Mouse (Mus musculus): ENCODE results near the gene Stk24. TPM values are rescaled to one million over a fixed set of nuclear protein-coding genes. Genes with fewer than 3 reads are reported as not detected.

The Stk24 gene
- polyA plus RNA-seq, 1 experiment from 2014 or later = 48.9 TPM

GRCm38 (mm10) chr14:121322150-121322549 is 57.7 kb downstream of the Stk24 start:
- Histone ChIP-seq H3K4me3 (ENCODE audit: control insufficient read depth in 1 of 2, insufficient read depth in 1 of 2, low read depth in 1 of 2, low read length in 2 of 2) (no peak overlapping the region), H3K36me3 (ENCODE audit: control insufficient read depth, insufficient read depth, low read length) (no peaks in the 10 kb centered on the region), H3K27me3 (ENCODE audit: control insufficient read depth, insufficient read depth, low read length) (no peaks in the 10 kb centered on the region), H3K4me2 (ENCODE audit: low read length) (no peak overlapping the region), H3K9me3 (ENCODE audit: control insufficient read depth, low read length) (no peaks in the 10 kb centered on the region), H3K4me1 (ENCODE audit: control insufficient read depth in 2 of 2, insufficient read depth in 2 of 2, low read length in 2 of 2) (peaks cover 31 to 62% of the 10 kb centered on the region in 2 experiments), H3K9ac (ENCODE audit: low read length) (no peak overlapping the region; the same call in 1 of the 2 replicates), H3K27ac (replicated peaks in 1 of 2; ENCODE audit: control insufficient read depth in 1 of 2, insufficient read depth in 1 of 2, low read depth in 2 of 2, low read length in 2 of 2) (0 out of 4 replicates have a peak overlapping the region, but pooled peaks of 1 of the 2 experiments have one; percentile 11)
- WGBS = 68% methylated on average over 5 of the region's 5 CpGs
- ATAC-seq (ENCODE audit: insufficient number of reproducible peaks, insufficient read depth, low FRiP score, low read depth) = no peak

GRCm38 (mm10) chr14:121318382-121318781 is 61.4 kb downstream of the Stk24 start:
- 56% methylated on average over 5 of the region's 5 CpGs for WGBS
- Histone ChIP-seq H3K36me3 (ENCODE audit: control insufficient read depth, insufficient read depth, low read length) (no peaks in the 10 kb centered on the region), H3K4me3 (ENCODE audit: control insufficient read depth in 1 of 2, insufficient read depth in 1 of 2, low read depth in 1 of 2, low read length in 2 of 2) (no peak overlapping the region), H3K9ac (ENCODE audit: low read length) (no peak overlapping the region), H3K4me2 (ENCODE audit: low read length) (no peak overlapping the region), H3K27me3 (ENCODE audit: control insufficient read depth, insufficient read depth, low read length) (no peaks in the 10 kb centered on the region), H3K4me1 (ENCODE audit: control insufficient read depth in 2 of 2, insufficient read depth in 2 of 2, low read length in 2 of 2) (peaks cover 45 to 71% of the 10 kb centered on the region in 2 experiments), H3K27ac (replicated peaks in 1 of 2; ENCODE audit: control insufficient read depth in 1 of 2, insufficient read depth in 1 of 2, low read depth in 2 of 2, low read length in 2 of 2) (peak overlapping the region; percentile 19 to 33; a peak in 1 of 4 replicates), H3K9me3 (ENCODE audit: control insufficient read depth, low read length) (no peaks in the 10 kb centered on the region)
- ATAC-seq (ENCODE audit: insufficient number of reproducible peaks, insufficient read depth, low FRiP score, low read depth) = no peak

GRCm38 (mm10) chr14:121317312-121317671 is 62.5 kb downstream of the Stk24 start:
- Histone ChIP-seq H3K4me2 (ENCODE audit: low read length) (peak overlapping the region; percentile 39), H3K9ac (ENCODE audit: low read length) (peak overlapping the region; percentile 28; the same call in 1 of the 2 replicates), H3K4me3 (ENCODE audit: control insufficient read depth in 1 of 2, insufficient read depth in 1 of 2, low read depth in 1 of 2, low read length in 2 of 2) (no peak overlapping the region), H3K4me1 (ENCODE audit: control insufficient read depth in 2 of 2, insufficient read depth in 2 of 2, low read length in 2 of 2) (peaks cover 48 to 71% of the 10 kb centered on the region in 2 experiments), H3K27me3 (ENCODE audit: control insufficient read depth, insufficient read depth, low read length) (no peaks in the 10 kb centered on the region), H3K36me3 (ENCODE audit: control insufficient read depth, insufficient read depth, low read length) (no peaks in the 10 kb centered on the region), H3K27ac (replicated peaks in 1 of 2; ENCODE audit: control insufficient read depth in 1 of 2, insufficient read depth in 1 of 2, low read depth in 2 of 2, low read length in 2 of 2) (peak overlapping the region; percentile 36 to 83), H3K9me3 (ENCODE audit: control insufficient read depth, low read length) (no peaks in the 10 kb centered on the region)
- peak; percentile 14; the same call in 1 of the 2 replicates for ATAC-seq (ENCODE audit: insufficient number of reproducible peaks, insufficient read depth, low FRiP score, low read depth)
- WGBS = 78% methylated on average over 3 of the region's 3 CpGs

- H3K36me3 ChIP-seq (ENCODE audit: control insufficient read depth, insufficient read depth, low read length) = no peaks in the 10 kb centered on the region
- ATAC-seq (ENCODE audit: insufficient number of reproducible peaks, insufficient read depth, low FRiP score, low read depth) = peak; percentile 34; the same call in 1 of the 2 replicates
- no peak overlapping the region for H3K4me3 ChIP-seq (ENCODE audit: control insufficient read depth in 1 of 2, insufficient read depth in 1 of 2, low read depth in 1 of 2, low read length in 2 of 2)
- no peaks in the 10 kb centered on the region for H3K27me3 ChIP-seq (ENCODE audit: control insufficient read depth, insufficient read depth, low read length)
- WGBS = 38% methylated on average over 13 of the region's 13 CpGs
- peak overlapping the region; percentile 28 for H3K9ac ChIP-seq (ENCODE audit: low read length)
- peak overlapping the region; percentile 39 for H3K4me2 ChIP-seq (ENCODE audit: low read length)
- H3K9me3 ChIP-seq (ENCODE audit: control insufficient read depth, low read length) = no peaks in the 10 kb centered on the region
- H3K4me1 ChIP-seq (ENCODE audit: control insufficient read depth in 2 of 2, insufficient read depth in 2 of 2, low read length in 2 of 2) = peaks cover 48 to 71% of the 10 kb centered on the region in 2 experiments
- peak overlapping the region; percentile 36 to 83 for H3K27ac ChIP-seq (replicated peaks in 1 of 2; ENCODE audit: control insufficient read depth in 1 of 2, insufficient read depth in 1 of 2, low read depth in 2 of 2, low read length in 2 of 2)
Observed at GRCm38 (mm10) chr14:121316631-121317311, 63.0 kb downstream of the Stk24 start.

- Histone ChIP-seq H3K36me3 (ENCODE audit: control insufficient read depth, insufficient read depth, low read length) (no peaks in the 10 kb centered on the region), H3K9ac (ENCODE audit: low read length) (peak overlapping the region; percentile 28; the same call in 1 of the 2 replicates), H3K4me2 (ENCODE audit: low read length) (no peak overlapping the region), H3K4me3 (ENCODE audit: control insufficient read depth in 1 of 2, insufficient read depth in 1 of 2, low read depth in 1 of 2, low read length in 2 of 2) (no peak overlapping the region), H3K4me1 (ENCODE audit: control insufficient read depth in 2 of 2, insufficient read depth in 2 of 2, low read length in 2 of 2) (peaks cover 53 to 73% of the 10 kb centered on the region in 2 experiments), H3K27ac (replicated peaks in 1 of 2; ENCODE audit: control insufficient read depth in 1 of 2, insufficient read depth in 1 of 2, low read depth in 2 of 2, low read length in 2 of 2) (peak overlapping the region; percentile 21 to 83; a peak in 3 of 4 replicates), H3K27me3 (ENCODE audit: control insufficient read depth, insufficient read depth, low read length) (no peaks in the 10 kb centered on the region), H3K9me3 (ENCODE audit: control insufficient read depth, low read length) (no peaks in the 10 kb centered on the region)
- 66% methylated on average over 5 of the region's 5 CpGs for WGBS
- no peak for ATAC-seq (ENCODE audit: insufficient number of reproducible peaks, insufficient read depth, low FRiP score, low read depth)
Observed at GRCm38 (mm10) chr14:121316136-121316535, 63.7 kb downstream of the Stk24 start.

GRCm38 (mm10) chr14:121314934-121315333 is 64.9 kb downstream of the Stk24 start:
- Histone ChIP-seq H3K27me3 (ENCODE audit: control insufficient read depth, insufficient read depth, low read length) (no peaks in the 10 kb centered on the region), H3K4me3 (ENCODE audit: control insufficient read depth in 1 of 2, insufficient read depth in 1 of 2, low read depth in 1 of 2, low read length in 2 of 2) (no peak overlapping the region), H3K9ac (ENCODE audit: low read length) (no peak overlapping the region), H3K36me3 (ENCODE audit: control insufficient read depth, insufficient read depth, low read length) (no peaks in the 10 kb centered on the region), H3K9me3 (ENCODE audit: control insufficient read depth, low read length) (no peaks in the 10 kb centered on the region), H3K4me1 (ENCODE audit: control insufficient read depth in 2 of 2, insufficient read depth in 2 of 2, low read length in 2 of 2) (peaks cover 63 to 85% of the 10 kb centered on the region in 2 experiments), H3K4me2 (ENCODE audit: low read length) (peak overlapping the region; percentile 28; the same call in 1 of the 2 replicates), H3K27ac (replicated peaks in 1 of 2; ENCODE audit: control insufficient read depth in 1 of 2, insufficient read depth in 1 of 2, low read depth in 2 of 2, low read length in 2 of 2) (peak overlapping the region; percentile 26 to 83; a peak in 3 of 4 replicates)
- ATAC-seq (ENCODE audit: insufficient number of reproducible peaks, insufficient read depth, low FRiP score, low read depth) = peak; percentile 71
- 19% methylated on average over 3 of the region's 3 CpGs for WGBS

GRCm38 (mm10) chr14:121313283-121313682 is 66.5 kb downstream of the Stk24 start:
- no peaks in the 10 kb centered on the region for H3K9me3 ChIP-seq (ENCODE audit: control insufficient read depth, low read length)
- WGBS = 53% methylated on average over 10 of the region's 10 CpGs
- H3K9ac ChIP-seq (ENCODE audit: low read length) = peak overlapping the region; percentile 32; the same call in 1 of the 2 replicates
- no peaks in the 10 kb centered on the region for H3K27me3 ChIP-seq (ENCODE audit: control insufficient read depth, insufficient read depth, low read length)
- H3K4me1 ChIP-seq (ENCODE audit: control insufficient read depth in 2 of 2, insufficient read depth in 2 of 2, low read length in 2 of 2) = peaks cover 68 to 92% of the 10 kb centered on the region in 2 experiments
- ATAC-seq (ENCODE audit: insufficient number of reproducible peaks, insufficient read depth, low FRiP score, low read depth) = no peak
- no peak overlapping the region for H3K4me3 ChIP-seq (ENCODE audit: control insufficient read depth in 1 of 2, insufficient read depth in 1 of 2, low read depth in 1 of 2, low read length in 2 of 2)
- no peaks in the 10 kb centered on the region for H3K36me3 ChIP-seq (ENCODE audit: control insufficient read depth, insufficient read depth, low read length)
- H3K27ac ChIP-seq (replicated peaks in 1 of 2; ENCODE audit: control insufficient read depth in 1 of 2, insufficient read depth in 1 of 2, low read depth in 2 of 2, low read length in 2 of 2) = peak overlapping the region; percentile 78 to 83
- H3K4me2 ChIP-seq (ENCODE audit: low read length) = peak overlapping the region; percentile 50

Data from heart, embryonic 14.5 days (tissue).